Comparison of ENCODE assay signal across 20 mouse cellular contexts in genomic region chr2:144485439-144485838, GRCm38 (mm10). TPM values are rescaled to one million over a fixed set of nuclear protein-coding genes. Genes with fewer than 3 reads are reported as not detected.
"Had no signal": no experiment of that assay in that cellular context is flagged by ENCODE, and none has a peak within 500 bp of the region (broad histone marks: within the 10 kb centered on the region; RNA-seq: fewer than 3 reads in every experiment).

No protein-coding gene starts in this region.

- DNase-seq: lung, embryonic 14.5 days; lung, postnatal 10 days; lung, postnatal 4 days; midbrain, embryonic 14.5 days; retina, postnatal 1 day; right cerebral cortex, adult 18-20 months; right cerebral cortex, postnatal 25 days; right cerebral cortex, postnatal 4 days; spleen, adult 18-20 months; thymus, adult 18-20 months; thymus, postnatal 14 days; thymus, postnatal 36 days had no signal

- H3K27me3 ChIP-seq: midbrain, embryonic 12.5 days; neural tube, embryonic 13.5 days; neural tube, embryonic 15.5 days had no signal

- H3K4me1 ChIP-seq: midbrain, embryonic 10.5 days; midbrain, embryonic 12.5 days had no signal

- H3K4me3 ChIP-seq: midbrain, embryonic 10.5 days; midbrain, embryonic 12.5 days; myocyte; neural tube, embryonic 13.5 days; neural tube, embryonic 15.5 days had no signal

- ATAC-seq: midbrain, embryonic 16.5 days had no signal

- H3K4me2 ChIP-seq: lung, embryonic 14.5 days; midbrain, embryonic 12.5 days; neural tube, embryonic 13.5 days; neural tube, embryonic 15.5 days had no signal

- H3K36me3 ChIP-seq: midbrain, embryonic 10.5 days; midbrain, embryonic 12.5 days had no signal

- H3K27ac ChIP-seq: midbrain, embryonic 10.5 days; midbrain, embryonic 12.5 days; neural tube, embryonic 13.5 days; neural tube, embryonic 15.5 days had no signal

- H3K9me3 ChIP-seq: midbrain, embryonic 10.5 days; midbrain, embryonic 12.5 days; neural tube, embryonic 13.5 days; neural tube, embryonic 15.5 days had no signal

- H3K9ac ChIP-seq: lung, embryonic 14.5 days; midbrain, embryonic 12.5 days; neural tube, embryonic 13.5 days; neural tube, embryonic 15.5 days had no signal

RNA-seq across cellular contexts. Expression of gene Dzank1, which starts 41.8 kb away (rescaled TPM):
- total RNA-seq: megakaryocyte, adult 5-6 weeks; megakaryocyte-erythroid progenitor cell, adult 5-6 weeks had no signal
